Mouse (Mus musculus) MEL (cell line): Measurements from ENCODE around the gene Lamb3. TPM values are rescaled to one million over a fixed set of nuclear protein-coding genes. Genes with fewer than 3 reads are reported as not detected.

Source experiments
- DNase-seq: peaks from one replicate; pipeline ENCODE4 v3.0.0; 2011; ENCODE audit warnings: low read depth, low spot score
- H3K27ac ChIP-seq: 2 replicates; pipeline ENCODE4 v1.5.1; 2012; ENCODE audit warnings: low read depth, mild to moderate bottlenecking, control low read depth, low read length, moderate library complexity; ENCODE audit not compliant: control insufficient read depth
- H3K27me3 ChIP-seq, 2 experiments: fragments of 150-350 bp in 1 of 2; sonication (generic) in 1 of 2; 2 replicates each; pipeline ENCODE4 v1.6.1; 2012; ENCODE audit warnings: low read length in 2 of 2, mild to moderate bottlenecking in 2 of 2, improper control_type of control experiment in 1 of 2, moderate library complexity in 1 of 2; ENCODE audit not compliant: insufficient read depth in 2 of 2, control insufficient read depth in 1 of 2
- H3K36me3 ChIP-seq, 2 experiments: 2 replicates each; pipeline ENCODE4 v1.6.1; 2012 to 2014; ENCODE audit warnings: low read length in 2 of 2, improper control_type of control experiment in 1 of 2, inconsistent platforms in 1 of 2, mild to moderate bottlenecking in 1 of 2; ENCODE audit not compliant: insufficient read depth in 2 of 2, control insufficient read depth in 1 of 2
- H3K4me1 ChIP-seq, 2 experiments: fragments of 150-350 bp in 1 of 2; sonication (generic) in 1 of 2; 2 replicates each; pipeline ENCODE4 v1.6.1; 2012; ENCODE audit warnings: low read length in 2 of 2, improper control_type of control experiment in 1 of 2, mild to moderate bottlenecking in 1 of 2; ENCODE audit not compliant: insufficient read depth in 2 of 2, control insufficient read depth in 1 of 2
- H3K4me3 ChIP-seq, 2 experiments: fragments of 150-350 bp in 1 of 2; sonication (generic) in 1 of 2; 2 replicates each; pipeline ENCODE4 v1.5.1; 2012; ENCODE audit warnings: low read depth in 2 of 2, low read length in 2 of 2, mild to moderate bottlenecking in 2 of 2, moderate library complexity in 2 of 2, control low read depth in 1 of 2, improper control_type of control experiment in 1 of 2; ENCODE audit not compliant: control insufficient read depth in 1 of 2, insufficient read depth in 1 of 2
- H3K79me2 ChIP-seq: 2 replicates; pipeline ENCODE4 v1.6.1; 2012; ENCODE audit warnings: mild to moderate bottlenecking, low read length, moderate library complexity; ENCODE audit not compliant: control insufficient read depth, poor library complexity, insufficient read depth
- H3K9ac ChIP-seq: 2 replicates; pipeline ENCODE4 v1.6.1; 2012; ENCODE audit warnings: low read depth, mild to moderate bottlenecking, control low read depth, low read length, moderate library complexity; ENCODE audit not compliant: control insufficient read depth, poor library complexity, severe bottlenecking
- H3K9me3 ChIP-seq: fragments of 150-350 bp; sonication (generic); replicated peaks from 2 replicates; pipeline ENCODE4 v1.6.1; 2012; ENCODE audit warnings: mild to moderate bottlenecking, low read length, improper control_type of control experiment, moderate library complexity; ENCODE audit not compliant: insufficient read depth
- BHLHE40 ChIP-seq: IDR thresholded peaks from 2 replicates; pipeline ENCODE4 v1.6.1; 2012; ENCODE audit warnings: low read depth, mild to moderate bottlenecking, inconsistent platforms, low read length, improper control_type of control experiment, borderline replicate concordance
- CHD1 ChIP-seq: IDR thresholded peaks from 2 replicates; pipeline ENCODE4 v1.6.1; 2012; ENCODE audit warnings: low read depth, mild to moderate bottlenecking, inconsistent platforms, low read length, improper control_type of control experiment
- CHD2 ChIP-seq: IDR thresholded peaks from 2 replicates; pipeline ENCODE4 v1.6.1; 2011; ENCODE audit warnings: low read length, improper control_type of control experiment
- ELF1 ChIP-seq: IDR thresholded peaks from 2 replicates; pipeline ENCODE4 v1.6.1; 2014; ENCODE audit warnings: low read depth, mild to moderate bottlenecking, inconsistent platforms, low read length, improper control_type of control experiment, moderate library complexity
- GABPA ChIP-seq: IDR thresholded peaks from 2 replicates; pipeline ENCODE4 v1.6.1; 2012; ENCODE audit warnings: low read depth, mild to moderate bottlenecking, inconsistent platforms, low read length, improper control_type of control experiment, moderate library complexity
- JUND ChIP-seq: IDR thresholded peaks from 2 replicates; pipeline ENCODE4 v1.6.1; 2011; ENCODE audit warnings: low read depth, mild to moderate bottlenecking, improper control_type of control experiment, low read length
- KAT2A ChIP-seq: conservative IDR thresholded peaks from 2 replicates; pipeline ENCODE4 v1.6.1; 2012; ENCODE audit warnings: low read depth, low read length, improper control_type of control experiment, inconsistent platforms
- MAFK ChIP-seq: IDR thresholded peaks from 2 replicates; pipeline ENCODE4 v1.6.1; 2011; ENCODE audit warnings: low read depth, mild to moderate bottlenecking, low read length, improper control_type of control experiment, borderline replicate concordance
- MAX ChIP-seq: IDR thresholded peaks from 2 replicates; pipeline ENCODE4 v1.6.1; 2011; ENCODE audit warnings: low read length, improper control_type of control experiment
- MAZ ChIP-seq: IDR thresholded peaks from 2 replicates; pipeline ENCODE4 v1.6.1; 2012; ENCODE audit warnings: low read depth, mild to moderate bottlenecking, inconsistent platforms, low read length, improper control_type of control experiment
- MEF2A ChIP-seq: IDR thresholded peaks from 2 replicates; pipeline ENCODE4 v1.6.1; 2014; ENCODE audit warnings: low read depth, mild to moderate bottlenecking, inconsistent platforms, low read length, improper control_type of control experiment; ENCODE audit not compliant: poor library complexity, insufficient replicate concordance, severe bottlenecking; ENCODE audit errors: extremely low read depth
- MYB ChIP-seq: IDR thresholded peaks from 2 replicates; pipeline ENCODE4 v1.6.1; 2011; ENCODE audit warnings: mild to moderate bottlenecking, low read depth, low read length, improper control_type of control experiment
- MYC ChIP-seq: IDR thresholded peaks from 2 replicates; pipeline ENCODE4 v1.6.1; 2011; ENCODE audit warnings: low read depth, mild to moderate bottlenecking, low read length, improper control_type of control experiment, moderate library complexity
- POLR2AphosphoS2 ChIP-seq: IDR thresholded peaks from 2 replicates; pipeline ENCODE4 v1.6.1; 2011; ENCODE audit warnings: low read length, improper control_type of control experiment
- POLR2AphosphoS5 ChIP-seq: IDR thresholded peaks from 2 replicates; pipeline ENCODE4 v1.6.1; 2012; ENCODE audit warnings: low read depth, borderline replicate concordance, mild to moderate bottlenecking, inconsistent platforms, low read length, moderate library complexity, mixed read lengths
- RAD21 ChIP-seq: IDR thresholded peaks from 2 replicates; pipeline ENCODE4 v1.6.1; 2011; ENCODE audit warnings: mild to moderate bottlenecking, low read depth, low read length, improper control_type of control experiment
- RCOR1 ChIP-seq: IDR thresholded peaks from 2 replicates; pipeline ENCODE4 v1.6.1; 2012; ENCODE audit warnings: low read depth, mild to moderate bottlenecking, inconsistent platforms, low read length, improper control_type of control experiment
- SIN3A ChIP-seq: IDR thresholded peaks from 2 replicates; pipeline ENCODE4 v1.6.1; 2012; ENCODE audit warnings: low read length, improper control_type of control experiment, inconsistent platforms
- TBP ChIP-seq: IDR thresholded peaks from 2 replicates; pipeline ENCODE4 v1.8.0; 2011; ENCODE audit warnings: low read depth, low read length, improper control_type of control experiment
- TCF12 ChIP-seq: IDR thresholded peaks from 2 replicates; pipeline ENCODE4 v1.6.1; 2014; ENCODE audit warnings: low read depth, mild to moderate bottlenecking, inconsistent platforms, low read length, improper control_type of control experiment, moderate library complexity
- UBTF ChIP-seq: IDR thresholded peaks from 2 replicates; pipeline ENCODE4 v1.6.1; 2012; ENCODE audit warnings: low read depth, mild to moderate bottlenecking, inconsistent platforms, low read length, improper control_type of control experiment, moderate library complexity, borderline replicate concordance; ENCODE audit not compliant: insufficient read depth
- ZKSCAN1 ChIP-seq: IDR thresholded peaks from 2 replicates; pipeline ENCODE4 v1.6.1; 2012; ENCODE audit warnings: low read depth, mild to moderate bottlenecking, inconsistent platforms, low read length, improper control_type of control experiment, moderate library complexity
- ZMIZ1 ChIP-seq: IDR thresholded peaks from 2 replicates; pipeline ENCODE4 v1.6.1; 2012; ENCODE audit warnings: low read depth, mild to moderate bottlenecking, inconsistent platforms, low read length, improper control_type of control experiment, moderate library complexity
- polyA plus RNA-seq, 2 experiments: library from polyadenylated mRNA; stranded (reverse) in 1 of 2; unstranded in 1 of 2; fragments of >175 nt in 1 of 2; fragments of >200 nt in 1 of 2; gene quantifications; 2 replicates each; pipeline versions ENCODE4 v1.2.1 to v1.2.4; 2012; ENCODE audit warnings: low replicate concordance in 2 of 2, low read depth in 1 of 2; ENCODE audit not compliant: insufficient read length in 2 of 2, insufficient read depth in 1 of 2, missing spikeins in 1 of 2
- total RNA-seq: library from RNA; depleted of rRNA; stranded (reverse); fragments of 300-350 nt; gene quantifications from 2 replicates; pipeline ENCODE4 v1.2.3, GENCODE M21; 2012

Lamb3 gene
- total and polyA plus RNA-seq, 3 experiments: 0.03 to 0.35 TPM; not detected in 1

DNA sequence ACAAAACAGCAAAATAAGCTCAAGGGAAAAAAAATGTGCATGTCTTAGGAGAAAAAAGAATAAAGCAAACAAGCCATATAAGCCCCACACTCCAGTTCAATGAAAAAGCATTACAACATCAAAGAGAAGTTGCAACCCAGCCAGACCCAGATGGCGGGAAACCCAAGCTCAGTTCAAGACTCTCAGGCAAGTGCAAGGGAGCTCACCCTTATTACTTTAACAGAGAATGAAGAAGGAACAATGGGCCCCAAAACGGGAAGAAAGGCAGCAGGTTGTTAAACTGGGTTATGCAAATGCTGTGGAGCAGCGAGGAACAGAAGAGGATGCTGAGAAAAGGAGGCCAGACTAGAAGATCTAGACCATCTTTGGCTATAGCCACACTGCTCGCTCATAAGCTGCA, 35.4 kb downstream of the Lamb3 start:
- no peak for DNase-seq
- Histone ChIP-seq H3K9me3 (no peaks in the 10 kb centered on the region), H3K27ac (no peak overlapping the region), H3K9ac (no peak overlapping the region), H3K4me1 (no peaks in the 10 kb centered on the region), H3K4me3 (no peak overlapping the region), H3K79me2 (no peaks in the 10 kb centered on the region), H3K36me3 (no peaks in the 10 kb centered on the region), H3K27me3 (peaks cover 0 to 2% of the 10 kb centered on the region in 2 experiments; a peak in 2 of 4 replicates)
- TF ChIP-seq MYB (no peak), RAD21 (no peak), MAZ (no peak), JUND (no peak), MYC (no peak), POLR2AphosphoS5 (no peak), BHLHE40 (no peak), ELF1 (no peak), ZMIZ1 (no peak), ZKSCAN1 (no peak)

DNA sequence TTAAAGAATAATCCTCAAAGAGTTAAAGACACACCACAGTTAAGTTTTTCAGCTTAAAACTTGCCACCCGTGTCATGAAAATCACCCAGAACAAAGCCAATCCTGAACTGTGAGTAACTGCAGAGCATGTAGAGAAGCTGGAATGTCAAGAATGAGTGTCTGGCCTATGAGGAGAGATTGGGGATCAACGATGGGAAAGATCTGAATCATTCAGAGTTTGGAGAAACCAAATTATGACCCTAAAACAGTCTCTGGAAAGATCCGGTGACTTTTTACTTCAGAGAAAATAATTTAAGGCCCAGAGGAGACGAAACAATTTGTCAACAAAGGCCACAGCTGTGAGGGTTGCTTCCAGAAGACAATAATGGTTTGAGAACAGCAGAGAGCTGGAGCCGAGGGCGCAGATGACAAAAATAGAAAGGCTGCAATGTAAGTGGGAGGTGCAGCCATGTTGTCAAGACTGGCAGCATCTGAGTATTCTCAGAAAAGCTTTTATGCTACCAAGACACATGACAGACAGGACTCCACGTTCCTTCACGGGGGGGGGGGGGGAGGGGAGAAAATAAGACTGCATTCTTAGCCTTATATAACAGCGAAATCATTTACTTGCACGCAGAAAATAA, 36.2 kb downstream of the Lamb3 start:
- H3K27me3 ChIP-seq: peaks cover 0 to 2% of the 10 kb centered on the region in 2 experiments; a peak in 2 of 4 replicates
- H3K4me1 ChIP-seq: no peaks in the 10 kb centered on the region
- no peaks in the 10 kb centered on the region for H3K9me3 ChIP-seq
- no peaks in the 10 kb centered on the region for H3K36me3 ChIP-seq
- TF ChIP-seq KAT2A (no peak), MAX (no peak), MYB (no peak), TCF12 (no peak), TBP (no peak), CHD2 (no peak), GABPA (no peak), MEF2A (no peak), MAFK (no peak), ELF1 (no peak), POLR2AphosphoS2 (no peak), CHD1 (no peak), SIN3A (no peak), RCOR1 (no peak), UBTF (no peak), RAD21 (no peak), POLR2AphosphoS5 (no peak)
- TF ChIP-seq, all 39 proteins: peak for 0
- Histone ChIP-seq H3K27ac (no peak overlapping the region), H3K9ac (no peak overlapping the region), H3K4me3 (no peak overlapping the region), H3K79me2 (no peaks in the 10 kb centered on the region)
- DNase-seq: no peak
